Mouse (Mus musculus) 3134 (cell line): Measurements from ENCODE around the gene Mbd4.
"Not testable (repeated sequence)": the region's sequence is repeated elsewhere in the genome, so short reads cannot be mapped to it uniquely, and the experiment has no call there.

Experiments used
- DNase-seq: peaks from one replicate; pipeline ENCODE4 v3.0.0-alpha.2; 2011; ENCODE audit warnings: low spot score; ENCODE audit not compliant: insufficient read length; ENCODE audit errors: extremely low read depth

Gene Mbd4

GRCm38 (mm10) chr6:115853091-115853813, at the start of gene Mbd4, which contains the start of gene Ift122:
TSS of gene Mbd4 (minus strand) at chr6:115853371.
TSS of gene Ift122 (plus strand) at chr6:115853470.
- peak; percentile 100 for DNase-seq

- no peak for DNase-seq
Measured at GRCm38 (mm10) chr6:115902545-115902944, 49.4 kb upstream of the Mbd4 start.

- DNase-seq = peak; percentile 82
Measured at GRCm38 (mm10) chr6:115901489-115901931, 48.3 kb upstream of the Mbd4 start.

- peak; percentile 81 for DNase-seq
Measured at GRCm38 (mm10) chr6:115901062-115901461, 47.9 kb upstream of the Mbd4 start.

- DNase-seq = no peak
Measured at GRCm38 (mm10) chr6:115897926-115898520, 44.9 kb upstream of the Mbd4 start.

- peak; percentile 70 for DNase-seq
Measured at GRCm38 (mm10) chr6:115897117-115897516, 43.9 kb upstream of the Mbd4 start.

- no peak for DNase-seq
Measured at GRCm38 (mm10) chr6:115896346-115896745, 43.2 kb upstream of the Mbd4 start.

GRCm38 (mm10) chr6:115892363-115892762, 39.2 kb upstream of the Mbd4 start:
- DNase-seq = no peak

- DNase-seq = no peak
Measured at GRCm38 (mm10) chr6:115891497-115892061, 38.4 kb upstream of the Mbd4 start.

GRCm38 (mm10) chr6:115891061-115891460, 37.9 kb upstream of the Mbd4 start:
- no peak for DNase-seq

GRCm38 (mm10) chr6:115890601-115891000, 37.4 kb upstream of the Mbd4 start:
- DNase-seq = no peak

GRCm38 (mm10) chr6:115888296-115888695, 35.1 kb upstream of the Mbd4 start:
- no peak for DNase-seq

- DNase-seq = peak; percentile 29
Measured at GRCm38 (mm10) chr6:115886894-115887293, 33.7 kb upstream of the Mbd4 start.

GRCm38 (mm10) chr6:115884018-115884417, 30.8 kb upstream of the Mbd4 start:
- no peak for DNase-seq

GRCm38 (mm10) chr6:115880751-115881150, 27.6 kb upstream of the Mbd4 start:
- no peak for DNase-seq

- no peak for DNase-seq
Measured at GRCm38 (mm10) chr6:115879736-115880135, 26.6 kb upstream of the Mbd4 start.

- DNase-seq = no peak
Measured at GRCm38 (mm10) chr6:115878694-115879093, 25.5 kb upstream of the Mbd4 start.

GRCm38 (mm10) chr6:115877239-115877638, 24.1 kb upstream of the Mbd4 start:
- no peak for DNase-seq

GRCm38 (mm10) chr6:115871318-115871717, 18.1 kb upstream of the Mbd4 start:
- not testable (repeated sequence) for DNase-seq

- not testable (repeated sequence) for DNase-seq
Measured at GRCm38 (mm10) chr6:115867157-115867556, 14.0 kb upstream of the Mbd4 start.

- DNase-seq = no peak
Measured at GRCm38 (mm10) chr6:115865246-115865645, 12.1 kb upstream of the Mbd4 start.

- no peak for DNase-seq
Measured at GRCm38 (mm10) chr6:115863340-115863841, 10.2 kb upstream of the Mbd4 start.
